Mouse (Mus musculus) monocyte, adult 5-6 weeks (primary cell): Measurements from ENCODE around the gene Timp4. TPM values are rescaled to one million over a fixed set of nuclear protein-coding genes. Genes with fewer than 3 reads are reported as not detected.

ENCODE experiments used
- ATAC-seq: fragments of 153-309, 156-312 bp; replicated peaks from 2 replicates; pipeline ENCODE4 v1.8.0; 2017; ENCODE audit warnings: mild to moderate bottlenecking; ENCODE audit not compliant: low TSS enrichment, insufficient number of reproducible peaks, severe bottlenecking, poor library complexity, low FRiP score
- total RNA-seq: library from RNA; stranded (forward); fragments of 200-1000, 200-491, 200-594 nt; gene quantifications from 3 replicates; pipeline ENCODE4 v1.2.3, GENCODE M21; 2017

The Timp4 gene
- not detected in 3 replicates for total RNA-seq

DNA sequence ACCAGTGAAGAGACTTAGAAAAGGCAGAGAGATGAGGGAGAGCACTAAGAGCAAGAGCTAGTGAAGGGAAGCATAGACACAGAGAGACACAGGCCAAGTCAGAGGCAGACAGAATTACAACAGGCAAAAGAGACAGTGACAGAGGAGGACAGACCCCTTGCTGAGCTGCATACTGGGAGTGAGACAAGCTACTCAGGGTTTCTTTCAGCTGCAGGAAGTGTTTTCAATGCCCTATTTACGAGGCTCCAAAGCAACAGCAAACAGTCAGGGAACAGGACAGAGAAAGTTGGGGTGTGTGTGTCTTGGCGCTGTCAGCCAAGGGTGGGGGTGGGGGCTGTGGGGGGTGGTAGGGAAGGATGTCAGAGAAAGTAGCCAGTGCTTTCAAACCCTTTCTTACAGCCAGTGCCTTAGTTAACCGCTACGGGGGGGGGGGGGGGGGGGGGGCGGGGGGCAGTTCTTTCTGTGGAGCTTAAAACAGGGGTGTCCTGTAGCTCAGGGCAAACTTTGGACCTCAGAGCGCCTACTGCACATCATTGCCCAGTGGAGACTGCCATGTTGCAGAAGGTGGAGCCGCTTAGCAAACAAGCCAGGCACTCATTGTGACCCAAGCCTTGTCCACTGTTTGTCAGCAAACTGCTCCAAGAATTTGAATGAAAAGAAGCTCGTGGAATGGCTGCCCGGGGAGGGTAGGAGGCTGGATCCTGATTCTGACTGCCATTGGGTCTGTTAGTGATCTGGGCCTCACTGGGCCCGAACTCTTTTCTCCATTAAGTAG lies at the start of gene Timp4:
Timp4 (minus strand) TSS at position 107 of the 775 bp plus-strand sequence.
- no peak for ATAC-seq

DNA sequence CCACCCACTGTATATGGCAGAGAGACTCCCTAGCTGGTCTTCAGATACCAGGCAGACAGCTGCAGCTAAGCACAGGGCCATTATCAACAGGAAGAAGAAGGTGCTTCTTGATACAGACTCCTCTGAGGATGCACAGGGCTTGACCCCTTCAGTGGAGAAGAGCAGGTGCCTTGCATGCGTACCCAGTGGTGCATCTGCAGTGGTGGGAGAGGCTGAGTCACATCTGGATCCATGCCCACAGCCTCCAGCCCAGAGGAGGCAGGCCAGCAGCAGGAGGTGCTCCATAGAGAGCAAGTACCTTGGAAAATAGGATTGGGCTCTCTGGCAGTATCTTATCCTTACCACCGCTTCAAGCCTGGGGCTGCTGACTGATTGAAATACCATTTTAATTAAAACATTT lies 41.9 kb upstream of the Timp4 start:
- ATAC-seq: no peak

DNA sequence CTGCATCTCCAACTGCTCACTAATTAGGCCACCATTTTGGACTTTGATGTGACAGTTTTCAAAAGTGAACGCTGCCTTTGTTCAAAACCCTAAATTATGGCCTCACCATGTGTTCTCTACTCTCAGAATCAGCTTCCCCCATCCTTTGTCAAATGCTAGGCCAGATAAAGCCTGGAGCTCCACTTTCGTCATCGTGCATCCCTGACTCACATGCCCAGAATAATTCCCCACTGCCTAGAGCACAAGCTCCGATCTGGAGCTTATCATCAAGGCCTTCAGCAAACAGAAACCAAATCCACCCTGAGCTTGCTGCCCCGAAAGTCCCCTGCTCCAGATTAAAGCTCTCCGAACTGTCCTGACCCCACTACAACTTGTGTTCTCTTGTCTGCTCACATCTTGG lies 40.6 kb upstream of the Timp4 start:
- ATAC-seq: no peak

DNA sequence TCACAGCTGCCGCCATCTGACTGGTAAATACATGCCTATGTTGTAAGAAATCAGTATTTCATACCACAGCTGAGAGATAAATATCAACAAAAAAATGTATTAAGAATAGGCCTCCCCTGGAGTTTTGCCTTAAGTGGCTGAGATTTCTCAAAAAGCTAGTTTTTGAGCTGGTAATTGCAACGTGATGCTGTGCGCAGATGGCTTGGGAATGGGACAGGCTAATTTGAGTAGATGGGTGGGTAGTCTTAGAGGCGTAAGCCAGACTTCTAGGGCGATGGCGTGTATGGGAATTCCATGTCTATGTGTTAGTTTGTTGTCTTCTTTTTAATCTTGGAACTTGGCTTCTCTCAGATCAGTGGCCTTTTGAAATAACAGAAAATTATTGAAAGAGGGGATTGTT lies 39.8 kb upstream of the Timp4 start:
- no peak for ATAC-seq

DNA sequence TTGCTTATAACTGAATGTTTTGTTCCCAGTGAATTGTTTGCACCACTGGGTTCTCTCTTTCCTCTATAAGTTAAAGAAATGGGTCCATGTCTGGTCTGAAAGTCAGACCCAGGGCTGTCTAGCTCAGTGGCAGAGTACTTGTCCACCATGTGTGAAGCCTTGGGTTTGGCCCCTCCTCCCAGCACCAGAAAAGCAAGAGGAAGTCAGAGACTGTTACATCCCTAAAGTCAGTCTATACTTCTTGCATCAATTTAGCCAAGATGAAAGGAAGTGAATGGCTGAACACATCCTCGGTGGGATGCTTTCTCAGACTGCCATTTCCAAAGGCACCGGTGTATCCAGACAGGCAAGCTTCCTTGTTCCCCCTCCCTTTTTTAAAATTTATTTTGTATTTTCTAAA lies 39.1 kb upstream of the Timp4 start:
- peak; percentile 58; the same call in 1 of the 2 replicates for ATAC-seq

DNA sequence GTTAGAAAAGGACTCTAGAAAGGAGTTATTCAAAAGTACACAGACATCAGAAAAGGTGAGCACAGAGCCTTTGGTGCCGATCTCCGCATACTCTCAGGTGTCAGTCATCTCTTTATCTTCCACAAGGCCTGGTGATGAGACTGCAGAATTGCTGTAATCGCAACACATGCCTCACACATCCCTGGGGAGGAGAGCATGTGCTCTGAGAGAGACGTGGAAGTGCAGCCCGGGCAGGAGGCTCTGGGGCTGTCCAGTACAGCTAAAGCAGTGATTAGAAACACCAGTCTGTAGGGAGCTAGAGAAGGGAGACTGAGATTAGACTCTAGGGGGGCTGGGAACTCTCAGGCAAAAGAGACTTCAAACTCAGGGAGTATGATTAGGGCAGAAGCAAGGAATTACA lies 38.6 kb upstream of the Timp4 start:
- ATAC-seq: no peak

DNA sequence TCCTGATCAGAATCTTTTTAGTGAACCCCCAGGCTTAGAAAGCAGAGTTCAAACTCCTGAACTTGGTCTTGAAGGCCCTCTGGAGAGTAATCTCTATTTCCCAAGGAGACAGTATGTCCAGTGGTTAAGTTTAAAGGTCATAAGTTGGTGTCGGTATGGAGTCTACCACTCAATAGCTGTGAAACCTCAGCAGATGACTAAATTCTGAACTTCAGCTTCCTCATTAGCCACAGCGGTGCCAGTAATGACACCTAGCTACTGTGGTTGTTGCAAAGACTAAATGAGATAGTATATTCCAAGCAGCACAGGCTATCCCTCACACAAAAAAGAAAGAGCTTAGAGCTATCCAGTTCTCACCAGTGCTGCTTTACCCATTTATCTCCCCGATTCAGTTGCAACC lies 36.2 kb upstream of the Timp4 start:
- ATAC-seq: peak; percentile 78

DNA sequence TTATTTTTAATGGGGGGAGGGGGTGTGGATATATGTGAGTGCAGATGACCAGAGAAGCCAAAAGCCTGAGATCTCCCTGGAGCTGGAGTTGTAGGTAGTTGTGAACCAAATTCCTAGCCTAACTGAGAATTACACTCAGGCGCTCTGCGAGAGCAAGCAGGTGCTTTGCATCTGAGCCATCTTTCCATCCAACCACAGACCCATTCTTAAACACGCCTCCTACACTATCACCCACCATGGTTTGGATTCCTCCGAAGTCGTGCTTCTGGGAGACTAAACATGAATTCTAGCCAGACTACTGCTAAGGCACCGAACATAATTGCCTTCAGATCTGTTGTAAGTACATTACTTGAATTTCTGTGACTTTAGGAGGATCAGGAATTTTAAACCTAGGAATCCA lies 34.4 kb upstream of the Timp4 start:
- no peak for ATAC-seq

DNA sequence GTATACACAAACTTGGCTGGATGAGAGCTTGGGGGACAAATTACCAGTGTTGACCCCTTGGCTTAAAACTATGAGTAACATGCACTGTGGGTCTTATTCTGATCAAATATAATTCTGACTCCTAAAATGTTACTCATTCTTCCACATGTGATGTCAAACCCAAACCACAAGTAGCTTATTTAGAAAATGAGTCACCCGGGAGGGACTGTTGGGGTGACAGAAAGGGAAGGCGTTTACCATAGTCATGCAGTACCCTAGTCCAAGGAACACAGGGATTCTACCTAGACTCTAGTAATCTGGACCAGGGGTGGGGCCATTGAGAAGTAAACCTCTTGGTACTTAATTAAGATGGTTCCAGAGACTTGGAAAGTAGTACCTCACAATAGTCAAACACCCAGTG lies 32.1 kb upstream of the Timp4 start:
- peak; percentile 86 for ATAC-seq

DNA sequence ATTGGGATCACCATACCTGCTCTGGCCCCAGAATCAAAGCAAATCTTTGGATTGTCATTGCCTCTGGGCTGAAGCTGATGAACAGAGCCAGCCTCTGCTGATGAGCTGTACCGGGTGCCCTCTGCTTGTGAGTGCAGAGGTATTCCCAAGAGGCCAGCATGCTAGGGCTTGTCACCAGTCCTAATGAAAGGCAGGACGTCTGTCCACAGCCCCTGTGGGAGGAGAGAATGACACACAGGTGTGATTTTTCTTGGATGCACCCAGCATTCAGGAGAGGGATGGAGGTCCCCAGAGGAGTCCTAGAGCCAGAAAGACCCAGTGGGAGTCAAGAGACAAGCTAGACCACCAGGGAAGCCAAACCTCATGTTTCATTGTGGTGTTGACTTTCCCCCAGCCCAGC lies 27.6 kb upstream of the Timp4 start:
- ATAC-seq: no peak

DNA sequence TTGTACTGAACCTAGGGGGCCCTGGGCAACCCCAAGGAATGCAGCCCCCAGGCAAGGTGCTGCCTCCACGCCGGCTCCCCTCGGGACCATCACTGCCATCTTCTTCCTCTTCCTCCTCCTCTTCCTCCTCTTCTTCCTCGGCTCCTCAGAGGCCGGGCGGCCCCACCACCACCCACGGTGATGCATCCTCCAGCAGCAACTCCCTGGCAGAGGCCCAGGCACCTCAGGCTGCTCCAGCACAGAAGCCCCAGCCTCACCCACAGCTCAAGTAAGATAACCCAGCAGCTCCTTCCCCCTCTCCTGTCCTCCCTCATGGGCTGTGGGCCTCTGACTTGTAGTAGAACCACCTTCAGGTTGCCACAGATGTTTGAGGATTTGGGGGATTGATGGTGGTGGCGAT lies 26.1 kb upstream of the Timp4 start:
- ATAC-seq: no peak

DNA sequence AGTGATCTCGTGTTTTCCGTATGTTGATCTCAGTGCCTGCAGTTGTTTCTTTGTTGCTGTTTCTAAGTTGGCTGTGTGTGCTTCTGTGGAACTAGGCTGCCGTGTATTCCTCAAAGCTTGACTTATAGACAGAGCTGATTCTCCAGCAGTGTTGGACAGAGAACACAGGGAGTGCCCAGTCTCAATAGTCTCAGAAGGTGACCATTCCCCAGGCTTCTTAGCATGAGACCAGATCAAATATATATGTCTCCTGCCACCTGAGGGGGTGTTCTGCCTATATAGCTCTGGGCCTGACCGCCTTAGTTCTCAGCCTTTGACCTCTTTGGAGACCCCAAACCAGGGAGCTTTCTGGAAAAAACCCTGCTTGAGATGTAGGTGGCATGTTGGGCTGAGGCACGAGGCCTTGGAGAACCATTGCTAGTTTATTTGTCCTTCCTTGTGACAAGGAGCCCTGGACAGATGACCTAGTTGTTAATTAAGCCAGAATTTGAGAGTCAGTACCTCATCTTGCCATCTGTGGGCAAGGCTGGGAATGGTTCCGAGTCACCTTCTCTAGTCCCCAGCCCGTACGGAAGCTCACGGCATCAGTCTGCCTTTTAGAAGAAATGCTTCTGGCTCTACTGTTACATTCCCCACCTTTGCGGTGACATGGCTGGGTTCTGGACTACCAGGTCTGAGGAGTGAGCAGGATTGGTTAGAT lies 23.3 kb upstream of the Timp4 start:
- ATAC-seq: no peak

DNA sequence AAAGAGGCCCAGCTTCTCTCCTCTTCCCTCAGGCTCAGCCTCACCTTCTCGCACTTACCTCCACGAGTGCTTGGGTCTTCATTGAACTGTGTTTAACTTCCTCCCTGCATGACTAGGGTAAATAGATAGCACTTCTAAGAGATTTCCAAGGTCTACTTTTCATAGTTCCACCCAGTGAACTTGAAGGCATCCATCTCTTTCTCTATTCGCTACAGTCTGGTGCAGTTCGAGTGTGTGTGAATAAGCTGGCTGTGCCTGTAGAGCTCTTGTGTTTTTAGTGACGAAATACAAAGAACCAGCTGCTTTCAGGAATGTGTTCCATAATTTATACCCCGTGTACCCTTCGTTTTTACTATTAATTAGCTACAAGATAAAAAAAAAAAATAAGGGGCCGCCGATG lies 22.7 kb upstream of the Timp4 start:
- ATAC-seq: no peak

DNA sequence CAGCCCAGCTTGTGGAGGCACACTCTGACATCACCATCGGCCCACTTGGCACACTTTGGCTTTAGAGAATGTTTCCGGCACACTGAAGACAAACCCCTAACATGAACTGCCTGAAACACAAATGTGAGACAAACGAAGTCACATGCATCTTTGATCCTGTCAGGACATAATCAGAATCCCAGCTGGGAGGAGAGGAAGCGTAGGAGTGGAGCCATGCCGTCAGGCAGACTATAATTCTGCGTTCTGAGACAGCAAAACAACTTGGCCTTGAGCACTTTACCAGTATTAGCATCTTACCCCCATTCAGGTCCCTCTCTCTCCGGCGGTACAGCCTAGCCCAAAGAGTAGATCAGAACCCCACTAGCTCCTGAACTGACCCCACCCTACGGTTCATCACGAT lies 21.3 kb upstream of the Timp4 start:
- ATAC-seq: no peak

DNA sequence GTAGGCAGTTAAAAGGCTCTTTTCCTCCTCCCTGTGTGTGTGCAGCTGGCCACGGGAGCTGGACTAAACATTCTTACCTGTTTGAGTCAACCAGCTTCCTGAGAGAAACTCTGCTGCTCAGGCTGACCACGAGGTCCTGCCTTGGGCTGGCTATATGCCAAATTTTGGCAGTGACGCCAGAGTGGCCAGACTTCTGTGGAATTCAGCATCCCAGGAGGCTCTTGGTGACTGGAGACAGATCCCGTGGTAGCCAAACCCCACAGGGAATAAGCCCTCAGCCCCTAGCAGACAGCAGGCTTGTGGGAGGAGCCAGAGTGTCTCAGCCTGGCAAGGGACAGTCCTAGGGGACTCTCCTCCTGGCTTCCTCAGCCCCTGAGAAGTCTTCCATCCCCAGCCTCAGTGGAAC lies 19.9 kb upstream of the Timp4 start:
- ATAC-seq: no peak

DNA sequence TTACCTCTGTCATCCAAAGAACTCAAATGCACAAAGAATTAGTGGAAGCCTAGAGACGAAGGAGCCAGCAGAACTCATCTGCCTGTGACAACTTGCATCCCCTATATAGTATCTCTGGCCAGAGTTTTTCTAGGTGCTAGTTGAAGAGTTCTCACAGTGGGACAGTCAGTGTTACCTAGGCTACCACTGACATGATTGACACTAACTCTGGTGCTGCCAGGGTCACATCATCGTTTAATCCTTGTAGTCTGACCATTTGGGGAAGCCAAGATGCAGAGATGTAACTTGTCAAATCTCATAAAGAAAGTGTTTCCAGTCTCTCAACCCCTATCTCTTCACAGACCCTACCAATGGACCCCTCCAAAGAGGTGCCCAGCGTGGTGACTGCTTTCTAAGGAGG lies 19.3 kb upstream of the Timp4 start:
- ATAC-seq: no peak

DNA sequence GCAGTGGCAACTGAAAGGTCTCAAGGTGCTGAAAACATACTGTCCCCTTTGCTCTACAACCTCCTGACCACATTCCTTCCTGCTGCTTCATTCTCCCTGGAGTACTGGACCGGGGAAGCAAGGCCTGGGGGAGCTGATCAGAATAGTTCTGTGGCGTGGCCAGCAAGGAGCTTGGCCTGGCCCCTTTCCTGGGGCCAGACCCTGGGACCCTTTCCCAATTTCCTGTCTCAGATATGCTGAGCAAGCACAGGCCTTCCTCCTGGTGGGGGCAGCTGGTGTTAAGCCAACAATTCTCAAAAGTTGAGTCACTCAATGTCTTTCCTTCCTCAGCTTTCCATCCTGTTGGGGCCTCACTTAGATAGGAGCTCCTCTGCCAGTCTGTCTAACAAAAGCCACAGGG lies 18.1 kb upstream of the Timp4 start:
- ATAC-seq: no peak

DNA sequence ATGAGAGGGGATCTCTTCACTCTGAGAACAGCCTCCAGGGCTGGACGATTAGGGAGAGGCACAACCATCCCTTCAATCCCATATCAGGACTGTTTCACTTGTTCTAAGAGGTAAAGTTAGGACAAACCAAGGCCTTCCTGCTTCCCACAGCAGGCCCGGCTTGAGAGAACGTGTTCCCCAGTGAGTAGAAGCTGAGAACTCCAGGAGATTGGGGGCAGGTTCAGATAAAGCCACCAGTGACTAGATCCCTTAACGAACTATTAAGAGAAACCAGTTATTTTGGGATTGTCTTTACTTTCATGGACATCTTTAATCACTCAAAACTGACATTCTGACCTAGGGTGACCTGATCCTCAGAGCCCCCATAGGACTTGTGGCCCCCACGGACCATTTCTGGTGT lies 17.6 kb upstream of the Timp4 start:
- no peak for ATAC-seq

DNA sequence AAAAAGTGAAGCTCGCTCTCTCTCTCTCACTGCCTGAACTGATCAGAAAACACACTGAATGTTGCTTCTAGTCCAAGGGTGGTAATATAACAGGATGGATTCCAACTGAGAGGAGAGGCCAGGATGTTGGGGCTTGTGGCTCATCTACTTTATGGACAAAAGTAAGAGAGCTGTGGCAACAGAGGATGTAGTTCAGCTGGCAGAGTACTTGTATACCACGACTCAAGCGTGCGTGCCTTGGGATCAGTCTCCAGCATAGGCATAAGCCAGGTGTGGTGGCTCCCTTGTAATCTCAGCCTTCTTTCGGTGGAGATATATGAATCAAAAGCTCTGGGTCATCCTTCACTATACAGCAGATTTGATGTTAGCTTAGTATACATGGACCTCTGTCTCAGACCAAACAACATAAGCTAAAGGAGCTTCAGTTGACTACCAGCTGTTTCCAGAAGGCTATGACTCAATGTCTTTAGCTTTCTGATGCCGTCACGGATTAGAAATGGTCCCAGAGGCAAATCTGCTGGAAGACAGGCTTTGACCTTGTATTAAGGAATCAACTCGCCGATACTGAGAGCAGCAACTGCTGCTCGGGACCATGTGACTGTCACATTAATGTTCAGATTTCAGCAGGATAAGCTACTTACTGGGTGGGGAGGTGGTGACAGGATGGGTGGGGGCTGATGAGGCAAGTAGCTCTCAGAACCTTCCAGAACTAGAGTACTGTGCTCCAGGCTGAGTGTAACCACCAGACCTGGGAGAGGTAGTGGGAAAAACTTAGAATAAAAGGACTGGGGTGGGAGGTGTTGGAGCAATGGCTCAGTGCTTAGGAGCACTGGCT lies 16.8 kb upstream of the Timp4 start:
- ATAC-seq: no peak

DNA sequence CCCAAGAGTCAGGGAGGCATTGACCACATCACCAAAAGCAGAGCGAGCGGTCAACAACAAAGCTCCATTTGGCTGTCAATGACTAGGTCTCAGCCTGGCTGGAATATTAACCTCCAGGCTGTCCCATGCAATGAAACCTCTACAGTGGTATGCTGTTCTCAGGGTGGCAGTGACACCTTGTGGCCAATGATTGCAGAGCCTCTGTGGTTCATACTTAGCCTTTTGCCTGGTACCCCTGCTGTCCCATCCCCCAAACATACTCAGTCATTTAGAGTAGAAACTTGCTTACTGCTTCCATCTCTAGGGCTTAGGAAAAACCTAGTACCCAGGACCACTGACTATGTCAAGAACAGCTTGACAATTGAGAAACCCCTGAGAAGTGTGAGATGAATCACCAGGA lies 15.9 kb upstream of the Timp4 start:
- ATAC-seq: peak; percentile 79
